Comparison of ENCODE assay signal across 19 mouse cellular contexts in genomic region chr3:29136065-29136955, GRCm38 (mm10). TPM values are rescaled to one million over a fixed set of nuclear protein-coding genes. Genes with fewer than 3 reads are reported as not detected.
DNase-seq lines count a peak whose midpoint lies in the region; ATAC-seq and TF ChIP-seq lines count a peak whose summit lies in the region.
"Had no signal": no experiment of that assay in that cellular context is flagged by ENCODE, and none has a peak within 500 bp of the region (broad histone marks: within the 10 kb centered on the region; RNA-seq: fewer than 3 reads in every experiment).

No protein-coding gene starts in this region.

- no peaks in the 10 kb centered on the region for H3K27me3 ChIP-seq in hindbrain, embryonic 11.5 days (ENCODE audit: control insufficient read depth, insufficient read depth, low read length)
- no peaks in the 10 kb centered on the region for H3K27me3 ChIP-seq in midbrain, embryonic 14.5 days (ENCODE audit: control insufficient read depth, insufficient read depth, low read length)
- H3K27me3 ChIP-seq: liver, embryonic 13.5 days had no signal

- in situ Hi-C loops in ES-E14 (cut with MboI; ENCODE audit: low sequenced_read_pairs in 2 of 2, unreplicated experiment in 2 of 2): no loop called here

- 16% methylated on average over 10 of the region's 10 CpGs for WGBS in hindbrain, embryonic 11.5 days
- WGBS in midbrain, embryonic 14.5 days: 6% methylated on average over 10 of the region's 10 CpGs

- no peak overlapping the region for H3K4me3 ChIP-seq in ES-E14 (ENCODE audit: insufficient read depth in 1 of 2, low read depth in 1 of 2, low read length in 2 of 2, poor library complexity in 1 of 2, severe bottlenecking in 1 of 2)
- H3K4me3 ChIP-seq in hindbrain, embryonic 11.5 days (ENCODE audit: low read depth, low read length): no peak overlapping the region
- no peak overlapping the region for H3K4me3 ChIP-seq in midbrain, embryonic 14.5 days (replicated peaks; ENCODE audit: low read depth, low read length)
- H3K4me3 ChIP-seq: embryonic facial prominence, embryonic 13.5 days; liver, embryonic 13.5 days had no signal

- H3K9ac ChIP-seq in ES-E14 (ENCODE audit: insufficient read depth, low read depth, low read length, poor library complexity, severe bottlenecking): no peak overlapping the region
- no peak overlapping the region for H3K9ac ChIP-seq in hindbrain, embryonic 11.5 days (ENCODE audit: low read depth, low read length)
- no peak overlapping the region for H3K9ac ChIP-seq in midbrain, embryonic 14.5 days (replicated peaks; ENCODE audit: low read length)
- H3K9ac ChIP-seq: embryonic facial prominence, embryonic 13.5 days; liver, embryonic 13.5 days had no signal

- H3K4me2 ChIP-seq in hindbrain, embryonic 11.5 days (replicated peaks; ENCODE audit: low read depth, low read length): no peak overlapping the region; the same call in 1 of the 2 replicates
- peak overlapping the region; percentile 27 for H3K4me2 ChIP-seq in midbrain, embryonic 14.5 days (ENCODE audit: low read length)
- H3K4me2 ChIP-seq: embryonic facial prominence, embryonic 13.5 days; liver, embryonic 13.5 days had no signal

- H3K4me1 ChIP-seq in ES-E14 (ENCODE audit: control insufficient read depth in 2 of 2, insufficient read depth in 2 of 2, low read length in 2 of 2, poor library complexity in 1 of 2): peaks cover 3 to 19% of the 10 kb centered on the region in 2 experiments
- H3K4me1 ChIP-seq in hindbrain, embryonic 11.5 days (replicated peaks; ENCODE audit: control insufficient read depth, insufficient read depth, low read length): peaks cover 7% of the 10 kb centered on the region
- H3K4me1 ChIP-seq in midbrain, embryonic 14.5 days (ENCODE audit: control insufficient read depth, insufficient read depth, low read length): peaks cover 35% of the 10 kb centered on the region
- H3K4me1 ChIP-seq: liver, embryonic 13.5 days had no signal

- peak; percentile 33 for DNase-seq in ES-E14 (ENCODE audit: low read depth, low spot score)
- peak; percentile 74 for DNase-seq in embryo, embryonic 11 days
- DNase-seq in hindbrain, embryonic 11.5 days (ENCODE audit: low spot score): peak; percentile 58
- DNase-seq in midbrain, embryonic 14.5 days: peak; percentile 58
- no peak for DNase-seq in gastrocnemius, postnatal 4 days (ENCODE audit: low spot score in 2 of 2)
- no peak for DNase-seq in thymus, postnatal 10 days (ENCODE audit: low spot score in 2 of 2)
- no peak for DNase-seq in layer of hippocampus, adult 8-10 months (ENCODE audit: low spot score in 2 of 2)
- DNase-seq in Muller cell, postnatal 12 days (ENCODE audit: inconsistent ontology term): no peak
- DNase-seq: adrenal gland, postnatal 25 days; cerebellum, adult 18-20 months; kidney, postnatal 14 days; liver, embryonic 13.5 days; right cerebral cortex, postnatal 25 days; thymus, postnatal 4 days had no signal

- H3K27ac ChIP-seq in ES-E14 (ENCODE audit: insufficient read depth, low read depth, low read length, poor library complexity, severe bottlenecking): no peak overlapping the region
- peak overlapping the region; percentile 13; the same call in 1 of the 2 replicates for H3K27ac ChIP-seq in hindbrain, embryonic 11.5 days (ENCODE audit: low read depth, low read length)
- H3K27ac ChIP-seq in midbrain, embryonic 14.5 days (replicated peaks; ENCODE audit: low read depth, low read length): 0 out of 2 replicates have a peak overlapping the region, but pooled peaks have one; percentile 37
- H3K27ac ChIP-seq: embryonic facial prominence, embryonic 13.5 days; liver, embryonic 13.5 days; macrophage had no signal

- ATAC-seq in hindbrain, embryonic 11.5 days (ENCODE audit: low FRiP score): peak; percentile 85
- 0 out of 2 replicates have a peak, but pooled peaks have one; percentile 41 for ATAC-seq in midbrain, embryonic 14.5 days (ENCODE audit: low FRiP score, low TSS enrichment)
- ATAC-seq: Patski had no signal

- no peaks in the 10 kb centered on the region for H3K9me3 ChIP-seq in ES-E14 (ENCODE audit: control insufficient read depth, insufficient read depth, low read depth, low read length)
- no peaks in the 10 kb centered on the region for H3K9me3 ChIP-seq in hindbrain, embryonic 11.5 days (ENCODE audit: control insufficient read depth, low read length)
- H3K9me3 ChIP-seq in midbrain, embryonic 14.5 days (ENCODE audit: control insufficient read depth, low read length): no peaks in the 10 kb centered on the region
- H3K9me3 ChIP-seq: embryonic facial prominence, embryonic 13.5 days; liver, embryonic 13.5 days had no signal

- H3K36me3 ChIP-seq in ES-E14 (ENCODE audit: control insufficient read depth, insufficient read depth, low read length, poor library complexity, severe bottlenecking): no peaks in the 10 kb centered on the region
- no peaks in the 10 kb centered on the region for H3K36me3 ChIP-seq in hindbrain, embryonic 11.5 days (ENCODE audit: control insufficient read depth, insufficient read depth, low read length)
- no peaks in the 10 kb centered on the region for H3K36me3 ChIP-seq in midbrain, embryonic 14.5 days (ENCODE audit: control insufficient read depth, insufficient read depth, low read length)
- H3K36me3 ChIP-seq: embryonic facial prominence, embryonic 13.5 days; liver, embryonic 13.5 days had no signal

TF ChIP-seq in ES-E14, 5 proteins besides CTCF, POLR2A, EP300 and RAD21:
- TF ChIP-seq HCFC1 (IDR thresholded peaks at IDR 0.05; ENCODE audit: borderline replicate concordance, insufficient read depth, low read length) (no peak), CHD2 (IDR thresholded peaks at IDR 0.05; ENCODE audit: low read depth, low read length) (no peak), ZNF384 (IDR thresholded peaks at IDR 0.05; ENCODE audit: low read depth, low read length) (no peak), MAFK (IDR thresholded peaks at IDR 0.05; ENCODE audit: insufficient read depth, low read depth, low read length) (no peak), ZC3H11A (IDR thresholded peaks at IDR 0.05; ENCODE audit: borderline replicate concordance, low read depth, low read length) (no peak)

RNA-seq across cellular contexts. Expression of gene Egfem1, which starts 54.5 kb away (rescaled TPM):
- total RNA-seq in ES-E14 (2012; rRNA removed): 0.18 TPM in 1 of 2 replicates, not detected in the other
- polyA plus RNA-seq in hindbrain, embryonic 11.5 days (2014; fragmentation: Nextera tagmentation; extraction: Ambion mirVana): 3.6 and 4.5 TPM in 2 replicates
- polyA plus RNA-seq in midbrain, embryonic 14.5 days (2014; fragmentation: Nextera tagmentation; extraction: Ambion mirVana): 6.7 and 7.7 TPM in 2 replicates
- under 1 TPM; 0.47 to 0.96 TPM for total RNA-seq in gastrocnemius, postnatal 4 days (2021)
- 10 to 100 TPM; 27.9 to 44.9 (median 36.0) TPM for total RNA-seq in layer of hippocampus, adult 8-10 months (2022)
- total RNA-seq: gastrocnemius, adult 18-20 months; hematopoietic stem cell, adult 5-6 weeks had no signal
- polyA plus RNA-seq: macrophage, Patski had no signal

Comparison
In these comparisons a context has a peak if more than half of its experiments do, and no peak if none do; other contexts are left out.
1. DNase-seq: peak in ES-E14 (single experiment), embryo, embryonic 11 days (single experiment), hindbrain, embryonic 11.5 days (single experiment) and midbrain, embryonic 14.5 days (single experiment); none in gastrocnemius, postnatal 4 days (0 of 2), thymus, postnatal 10 days (0 of 2), layer of hippocampus, adult 8-10 months (0 of 2) and Muller cell, postnatal 12 days (single experiment).
2. RNA of gene Egfem1, which starts 54.5 kb away (total RNA-seq): 27.9 to 44.9 TPM in layer of hippocampus, adult 8-10 months; 0.47 to 0.96 TPM in gastrocnemius, postnatal 4 days and 0.18 TPM in ES-E14; every median in the first group is over 10 times any median in the second.